Mouse (Mus musculus) neural tube, postnatal 0 days (tissue): ENCODE results near the gene Olfr887. TPM values are rescaled to one million over a fixed set of nuclear protein-coding genes. Genes with fewer than 3 reads are reported as not detected.

ENCODE experiments used
- polyA plus RNA-seq: library from polyadenylated mRNA; unstranded; fragments of >200 nt; fragmentation: Nextera tagmentation; extraction: Ambion mirVana; gene quantifications from 2 replicates; pipeline ENCODE4 v1.2.1, GENCODE M21; 2015

Gene Olfr887
- not detected in 2 replicates for polyA plus RNA-seq

DNA sequence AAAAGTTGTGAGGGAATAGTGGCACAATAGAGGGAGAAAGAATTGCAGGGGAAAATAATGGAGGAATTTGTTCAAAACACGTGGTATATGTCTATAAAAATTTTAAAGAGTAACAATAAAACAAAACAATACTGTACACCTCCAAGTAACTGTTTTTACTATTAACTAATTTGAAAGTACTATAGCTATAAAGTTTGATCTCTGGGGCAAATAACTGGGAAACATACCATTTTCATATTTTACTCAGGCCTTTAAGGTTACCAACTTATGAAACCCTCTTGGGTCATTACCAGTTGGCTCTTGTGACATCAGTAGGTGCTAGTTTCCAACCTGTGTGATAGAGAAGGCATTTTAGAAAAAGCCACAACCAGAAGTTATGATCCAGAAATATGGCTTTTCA, at the start of gene Olfr887:
Olfr887 (plus strand) TSS at position 301 of the 400 bp plus-strand sequence.

DNA sequence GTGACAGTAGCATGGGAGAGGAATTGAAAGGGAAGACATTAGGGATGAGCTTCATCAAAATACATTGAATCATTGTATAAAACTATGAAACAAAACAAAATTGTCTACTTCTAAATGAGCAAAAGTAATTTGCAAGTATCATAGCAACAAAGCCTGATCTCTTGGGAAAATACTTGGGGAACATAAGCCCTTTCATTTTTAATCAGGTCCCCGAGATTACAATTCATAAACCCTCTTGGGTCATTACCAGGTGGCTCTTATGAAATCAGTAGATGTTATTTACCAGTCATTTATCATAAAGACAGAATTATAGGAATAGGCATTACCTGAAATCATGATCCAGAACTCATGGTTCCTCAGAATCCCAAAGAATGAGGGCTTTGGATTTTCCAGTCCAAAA, 37.6 kb upstream of the Olfr887 start, which contains the start of gene Olfr884:
Olfr884 (plus strand) TSS at position 301 of the 400 bp plus-strand sequence.

DNA sequence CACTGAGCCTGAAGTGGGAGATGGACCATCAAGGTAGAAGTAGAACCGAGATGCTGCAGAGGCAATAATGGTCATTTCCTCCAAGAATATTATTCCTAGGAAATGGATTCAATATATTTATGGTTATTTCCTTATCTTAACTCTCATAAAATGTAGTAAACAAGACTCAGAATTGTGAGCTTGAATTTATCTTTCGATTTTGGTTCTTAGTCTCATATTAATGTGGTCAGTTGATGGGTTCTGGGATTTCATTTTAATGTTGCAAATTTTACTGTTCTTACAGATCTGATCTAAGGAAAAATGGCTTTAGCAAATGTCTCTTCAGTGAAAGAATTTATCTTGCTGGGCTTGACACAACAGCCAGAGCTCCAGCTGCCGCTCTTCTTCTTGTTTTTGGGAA, 22.9 kb upstream of the Olfr887 start, which contains the start of gene Olfr885:
Olfr885 (plus strand) TSS at position 301 of the 400 bp plus-strand sequence.

DNA sequence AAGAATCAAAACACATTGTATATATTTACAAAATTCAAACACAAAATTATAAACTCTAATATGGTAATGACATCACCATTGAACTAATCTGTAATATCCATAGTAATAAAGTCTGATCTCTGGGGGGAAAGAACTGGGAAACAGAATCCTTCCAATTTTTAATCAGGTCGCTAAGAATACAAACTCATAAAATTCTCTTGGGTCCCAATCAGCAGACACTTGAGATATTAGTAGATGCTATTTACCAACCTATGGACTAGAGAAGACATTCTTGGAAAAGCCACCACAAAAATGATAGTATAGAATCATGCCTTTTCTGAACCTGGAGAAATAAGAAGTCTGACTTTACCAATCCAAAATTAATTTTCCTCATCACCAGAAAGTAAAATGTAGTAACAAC, 24.0 kb downstream of the Olfr887 start, which contains the start of gene Olfr888:
Olfr888 (plus strand) TSS at position 301 of the 400 bp plus-strand sequence.

DNA sequence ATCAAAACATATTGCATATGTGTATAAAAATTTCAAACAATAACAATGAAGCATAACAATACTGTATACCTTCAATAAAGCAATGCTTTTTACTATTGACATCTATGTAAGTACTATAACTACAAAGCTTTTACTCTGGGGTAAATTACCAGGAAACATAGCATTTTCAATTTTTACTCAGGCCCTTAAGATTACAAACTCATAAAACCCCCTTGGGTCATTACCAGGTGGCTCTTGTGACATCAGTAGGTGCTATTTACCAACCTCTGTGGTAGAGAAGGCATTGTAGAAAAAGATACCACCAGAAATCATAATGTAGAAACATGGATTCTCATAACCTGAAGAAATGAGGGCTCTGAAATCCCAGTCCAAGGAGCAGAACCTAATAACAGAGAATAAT, 31.0 kb downstream of the Olfr887 start, which contains the start of gene Olfr889:
Olfr889 (plus strand) TSS at position 301 of the 400 bp plus-strand sequence.

Other genes with a start within 250 kb of the Olfr887 start
- gene Olfr877, start 229.8 kb upstream of the Olfr887 start, polyA plus RNA-seq: not detected in 2 replicates
- gene Olfr145, start 187.3 kb upstream of the Olfr887 start, polyA plus RNA-seq: not detected in 2 replicates
- gene Olfr878, start 166.2 kb upstream of the Olfr887 start, polyA plus RNA-seq: not detected in 2 replicates
- gene Olfr881, start 92.2 kb upstream of the Olfr887 start, polyA plus RNA-seq: not detected in 2 replicates
- gene Olfr883, start 58.3 kb upstream of the Olfr887 start, polyA plus RNA-seq: not detected in 2 replicates
- gene Olfr884, start 37.5 kb upstream of the Olfr887 start, polyA plus RNA-seq: not detected in 2 replicates
- not detected in 2 replicates for gene Olfr885, start 22.8 kb upstream of the Olfr887 start, polyA plus RNA-seq
- not detected in 2 replicates for gene Olfr888, start 24.1 kb downstream of the Olfr887 start, polyA plus RNA-seq
- 0.08 and 0.11 TPM in 2 replicates for gene Olfr889, start 31.1 kb downstream of the Olfr887 start, polyA plus RNA-seq
- gene Olfr890, start 58.4 kb downstream of the Olfr887 start, polyA plus RNA-seq: not detected in 2 replicates
- not detected in 2 replicates for gene Olfr891, start 96.7 kb downstream of the Olfr887 start, polyA plus RNA-seq
- gene Olfr893, start 124.3 kb downstream of the Olfr887 start, polyA plus RNA-seq: not detected in 2 replicates
- not detected in 2 replicates for gene Olfr894, start 134.0 kb downstream of the Olfr887 start, polyA plus RNA-seq
- not detected in 2 replicates for gene Olfr143, start 168.7 kb downstream of the Olfr887 start, polyA plus RNA-seq
- gene Olfr895, start 183.8 kb downstream of the Olfr887 start, polyA plus RNA-seq: not detected in 2 replicates
- not detected in 2 replicates for gene Olfr896-ps1, start 207.0 kb downstream of the Olfr887 start, polyA plus RNA-seq
- gene Olfr25, start 245.0 kb downstream of the Olfr887 start, polyA plus RNA-seq: not detected in 2 replicates